Mouse (Mus musculus): ENCODE results near the gene Gm10282.

DNA sequence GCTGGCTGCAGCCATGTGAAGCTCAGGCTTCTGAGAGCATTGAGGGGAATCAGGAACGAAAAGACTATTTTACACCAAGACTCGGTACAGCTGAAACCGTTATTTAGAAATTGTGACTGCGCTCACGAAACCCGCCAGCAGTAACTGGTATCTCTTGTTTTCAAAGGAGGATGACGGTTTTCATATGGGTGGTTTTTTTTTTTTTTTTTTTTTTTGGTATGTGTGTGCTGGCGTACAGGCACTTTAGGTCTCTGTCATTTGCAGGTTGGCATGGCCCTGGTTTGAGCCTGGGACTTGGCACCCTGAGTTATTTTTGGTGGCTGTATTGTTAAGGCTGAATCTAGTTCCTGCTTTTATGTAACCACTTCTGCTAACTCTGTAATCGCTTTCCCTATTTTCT is 44.8 kb upstream of the Gm10282 start:
- TF ChIP-seq CTCF (IDR thresholded peaks at IDR 0.05; ENCODE audit: low read depth), result no peak
- no peak for TF ChIP-seq EP300 (IDR thresholded peaks at IDR 0.05; ENCODE audit: low read depth)

Data from heart, postnatal 0 days (tissue).